Mouse (Mus musculus): ENCODE data around the gene Map10.

GRCm38 (mm10) chr8:125677484-125677883 is 7.9 kb downstream of the Map10 start:
- no peak for TF ChIP-seq CTCF (IDR thresholded peaks at IDR 0.05)
- no peak for TF ChIP-seq POLR2A (IDR thresholded peaks at IDR 0.05; ENCODE audit: insufficient read depth, low read depth, low read length)
- no peak for TF ChIP-seq EP300 (IDR thresholded peaks at IDR 0.05; ENCODE audit: insufficient read depth, low read depth, low read length)
